Mouse (Mus musculus): ENCODE measurements at regions not wholly inside any gene's neighbourhood (a gene's known extent, or its start where the extent isn't known, plus 50 kb on each side); places are given as distances from the start of the nearest gene placed in this dataset.

DNA sequence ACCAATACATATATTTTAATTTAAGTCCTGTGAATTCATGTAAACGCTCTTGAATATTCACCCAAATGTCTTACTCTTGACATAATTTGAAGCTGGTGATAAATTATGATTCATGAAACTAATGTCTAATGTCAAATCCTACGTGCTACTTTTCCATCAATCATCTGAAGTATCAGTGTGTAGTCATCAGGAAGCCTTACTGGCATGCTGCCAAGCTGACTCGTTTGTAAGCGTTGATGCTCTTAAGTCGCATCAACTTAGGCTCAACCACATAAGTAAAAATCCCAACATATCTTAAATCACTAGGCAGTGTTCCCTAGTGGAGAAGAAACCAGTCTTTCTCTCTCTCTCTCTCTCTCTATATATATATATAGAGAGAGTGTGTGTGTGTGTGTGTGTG is 58.2 kb upstream of the B430305J03Rik start:
- Histone ChIP-seq H3K36me3 (replicated peaks; ENCODE audit: low read length) (no peaks in the 10 kb centered on the region), H3K4me1 (peaks cover 20% of the 10 kb centered on the region), H3K27me3 (replicated peaks) (no peaks in the 10 kb centered on the region), H3K9me3 (no peaks in the 10 kb centered on the region), H3K4me3 (replicated peaks) (no peak overlapping the region)
- no peak for TF ChIP-seq GATA1 (IDR thresholded peaks at IDR 0.05; ENCODE audit: borderline replicate concordance, low read length)
- TF ChIP-seq FLI1 (IDR thresholded peaks at IDR 0.05; ENCODE audit: low read length), result no peak

GRCm38 (mm10) chr3:61419706-61420105 is 54.0 kb upstream of the B430305J03Rik start:
- Histone ChIP-seq H3K36me3 (replicated peaks; ENCODE audit: low read length) (no peaks in the 10 kb centered on the region), H3K27me3 (replicated peaks) (no peaks in the 10 kb centered on the region), H3K9me3 (no peaks in the 10 kb centered on the region), H3K4me1 (peaks cover 45% of the 10 kb centered on the region), H3K4me3 (replicated peaks) (no peak overlapping the region)
- no peak for TF ChIP-seq GATA1 (IDR thresholded peaks at IDR 0.05; ENCODE audit: borderline replicate concordance, low read length)
- TF ChIP-seq FLI1 (IDR thresholded peaks at IDR 0.05; ENCODE audit: low read length), result no peak

DNA sequence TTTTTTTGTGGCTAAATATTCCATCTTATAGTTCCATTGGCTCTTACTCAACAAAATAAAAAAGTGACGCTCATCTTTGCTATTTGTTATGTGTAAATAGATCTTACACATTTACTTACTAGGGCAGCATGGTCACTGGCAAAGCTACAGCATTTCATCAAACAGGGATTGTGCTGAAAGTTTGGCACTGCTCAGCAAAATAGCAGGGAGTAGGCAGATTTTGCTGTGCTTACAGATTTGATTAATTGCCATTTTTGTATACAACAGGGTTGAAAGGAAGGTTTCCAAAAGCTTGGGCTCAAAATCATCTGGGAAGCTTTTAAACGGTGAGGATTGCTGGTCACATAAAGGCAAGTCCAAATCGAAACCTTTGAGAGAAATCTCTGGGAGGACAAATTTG is 52.3 kb upstream of the B430305J03Rik start:
- Histone ChIP-seq H3K9me3 (no peaks in the 10 kb centered on the region), H3K4me3 (replicated peaks) (no peak overlapping the region), H3K36me3 (replicated peaks; ENCODE audit: low read length) (no peaks in the 10 kb centered on the region), H3K4me1 (peaks cover 57% of the 10 kb centered on the region), H3K27me3 (replicated peaks) (no peaks in the 10 kb centered on the region)
- TF ChIP-seq FLI1 (IDR thresholded peaks at IDR 0.05; ENCODE audit: low read length), result no peak
- TF ChIP-seq GATA1 (IDR thresholded peaks at IDR 0.05; ENCODE audit: borderline replicate concordance, low read length), result no peak

All from megakaryocyte, embryonic 14.5 days (primary cell).